Mouse (Mus musculus) ES-Bruce4 (cell line): ENCODE results near the gene Srgap1. TPM values are rescaled to one million over a fixed set of nuclear protein-coding genes. Genes with fewer than 3 reads are reported as not detected.

Source experiments
- H3K27ac ChIP-seq: 2 replicates; pipeline ENCODE4 v1.5.1; 2012; ENCODE audit warnings: low read length, inconsistent platforms; ENCODE audit not compliant: insufficient read depth
- H3K27me3 ChIP-seq: 2 replicates; pipeline ENCODE4 v1.6.1; 2012; ENCODE audit warnings: mild to moderate bottlenecking, low read length, inconsistent platforms; ENCODE audit not compliant: control insufficient read depth, poor library complexity, insufficient read depth, severe bottlenecking
- H3K36me3 ChIP-seq: 2 replicates; pipeline ENCODE4 v1.6.1; 2012; ENCODE audit warnings: inconsistent platforms, mild to moderate bottlenecking, low read length, moderate library complexity; ENCODE audit not compliant: control insufficient read depth, poor library complexity, insufficient read depth, severe bottlenecking
- H3K4me1 ChIP-seq: one replicate; pipeline ENCODE4 v1.8.1; 2011; ENCODE audit warnings: low read length; ENCODE audit not compliant: control insufficient read depth, insufficient read depth
- H3K4me3 ChIP-seq: 2 replicates; pipeline ENCODE4 v1.5.1; 2011; ENCODE audit warnings: low read depth, mild to moderate bottlenecking, low read length
- H3K9ac ChIP-seq: 2 replicates; pipeline ENCODE4 v1.6.1; 2012; ENCODE audit warnings: low read depth, mild to moderate bottlenecking, inconsistent platforms; ENCODE audit not compliant: poor library complexity, severe bottlenecking
- H3K9me3 ChIP-seq: replicated peaks from 2 replicates; pipeline ENCODE4 v1.6.1; 2012; ENCODE audit warnings: mild to moderate bottlenecking, low read length, inconsistent platforms; ENCODE audit not compliant: control insufficient read depth, poor library complexity, insufficient read depth, severe bottlenecking
- CTCF ChIP-seq: IDR thresholded peaks from one replicate; pipeline ENCODE4 v1.8.1; 2011; ENCODE audit warnings: low read depth, low read length
- EP300 ChIP-seq: IDR thresholded peaks from 2 replicates; pipeline ENCODE4 v1.6.1; 2011; ENCODE audit warnings: low read depth, low read length; ENCODE audit not compliant: insufficient read depth
- POLR2A ChIP-seq: IDR thresholded peaks from one replicate; pipeline ENCODE4 v1.8.1; 2011; ENCODE audit warnings: low read length; ENCODE audit not compliant: insufficient read depth
- polyA plus RNA-seq: library from polyadenylated mRNA; stranded (reverse); fragments of >200 nt; gene quantifications from 2 replicates; pipeline ENCODE4 v1.2.4, GENCODE M21; 2011; ENCODE audit warnings: low read depth; ENCODE audit not compliant: missing spikeins, insufficient read depth, insufficient read length

The Srgap1 gene
- polyA plus RNA-seq, 1 experiment = 8.0 TPM

DNA sequence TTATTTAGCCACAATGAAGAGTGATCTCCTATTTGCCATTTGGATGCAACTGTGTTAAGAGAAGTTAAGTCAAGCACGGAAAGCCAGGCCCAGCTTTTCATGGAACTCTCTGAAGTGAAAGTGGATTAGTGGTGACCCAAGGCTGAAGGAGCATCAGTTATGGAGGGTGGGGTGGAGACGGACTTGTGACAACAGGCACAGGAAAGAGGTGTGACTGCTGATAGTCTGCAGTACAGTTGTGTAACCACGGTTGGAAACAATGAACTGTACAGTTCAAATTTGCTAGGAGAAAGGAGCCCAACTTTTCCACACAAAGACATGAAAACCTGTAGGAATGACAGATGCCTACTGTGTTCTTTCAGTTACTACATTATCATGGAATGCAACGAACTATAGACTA lies 60.1 kb downstream of the Srgap1 start:
- no peaks in the 10 kb centered on the region for H3K4me1 ChIP-seq
- H3K27me3 ChIP-seq = no peaks in the 10 kb centered on the region
- H3K4me3 ChIP-seq = no peak overlapping the region
- no peak overlapping the region for H3K9ac ChIP-seq
- H3K36me3 ChIP-seq = no peaks in the 10 kb centered on the region
- H3K9me3 ChIP-seq = no peaks in the 10 kb centered on the region
- H3K27ac ChIP-seq = no peak overlapping the region
- no peak for TF ChIP-seq CTCF
- no peak for TF ChIP-seq POLR2A
- no peak for TF ChIP-seq EP300

GRCm38 (mm10) chr10:121984887-121985286 lies 62.2 kb downstream of the Srgap1 start:
- Histone ChIP-seq H3K9ac (no peak overlapping the region), H3K27me3 (no peaks in the 10 kb centered on the region), H3K27ac (no peak overlapping the region), H3K9me3 (no peaks in the 10 kb centered on the region), H3K4me3 (no peak overlapping the region), H3K36me3 (no peaks in the 10 kb centered on the region), H3K4me1 (no peaks in the 10 kb centered on the region)
- TF ChIP-seq CTCF (no peak), POLR2A (no peak), EP300 (no peak)

DNA sequence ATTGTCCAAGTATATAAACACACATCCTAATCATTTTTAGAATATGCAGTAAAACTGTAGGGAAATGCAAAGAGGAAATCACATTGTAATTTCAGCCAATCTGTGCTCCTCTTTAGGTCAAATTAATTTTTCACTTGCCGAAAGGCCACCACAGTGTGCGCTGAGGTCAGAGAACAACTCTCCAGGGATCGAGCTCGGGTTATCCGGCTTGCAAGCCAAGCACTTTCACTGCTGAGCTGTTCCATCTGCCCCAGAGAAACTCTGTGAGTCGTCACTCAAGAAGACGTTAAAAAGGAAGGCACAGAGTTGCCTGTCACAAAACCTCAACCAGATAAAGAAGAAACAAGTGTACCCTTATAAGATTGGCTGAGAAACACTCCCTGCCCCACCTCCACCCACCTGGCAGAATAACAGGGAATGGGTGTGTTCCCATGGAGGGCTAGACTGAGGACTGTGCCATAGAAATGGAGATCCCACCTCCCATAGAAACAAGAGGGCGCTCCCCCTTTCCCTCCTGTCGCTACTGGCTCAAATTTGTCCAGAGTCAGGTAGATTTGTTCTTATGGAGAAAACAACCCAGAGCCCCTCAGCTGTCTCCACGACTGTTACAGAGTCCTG lies 63.0 kb downstream of the Srgap1 start:
- TF ChIP-seq EP300 = no peak
- TF ChIP-seq POLR2A = no peak
- no peak for TF ChIP-seq CTCF
- Histone ChIP-seq H3K9me3 (no peaks in the 10 kb centered on the region), H3K36me3 (no peaks in the 10 kb centered on the region), H3K4me1 (no peaks in the 10 kb centered on the region), H3K27ac (no peak overlapping the region), H3K27me3 (no peaks in the 10 kb centered on the region), H3K4me3 (no peak overlapping the region), H3K9ac (no peak overlapping the region)

- no peaks in the 10 kb centered on the region for H3K36me3 ChIP-seq
- no peak overlapping the region for H3K9ac ChIP-seq
- no peak overlapping the region for H3K27ac ChIP-seq
- TF ChIP-seq CTCF (no peak), POLR2A (no peak)
- no peak overlapping the region for H3K4me3 ChIP-seq
- no peaks in the 10 kb centered on the region for H3K4me1 ChIP-seq
- no peaks in the 10 kb centered on the region for H3K9me3 ChIP-seq
- H3K27me3 ChIP-seq = no peaks in the 10 kb centered on the region
These were observed 71.8 kb downstream of the Srgap1 start for GRCm38 (mm10) chr10:121975330-121975729.

GRCm38 (mm10) chr10:121974591-121974990 lies 72.5 kb downstream of the Srgap1 start:
- no peaks in the 10 kb centered on the region; the same call in 1 of the 2 replicates for H3K27me3 ChIP-seq
- TF ChIP-seq EP300 = no peak
- no peak for TF ChIP-seq POLR2A
- no peak for TF ChIP-seq CTCF
- no peak overlapping the region for H3K27ac ChIP-seq

DNA sequence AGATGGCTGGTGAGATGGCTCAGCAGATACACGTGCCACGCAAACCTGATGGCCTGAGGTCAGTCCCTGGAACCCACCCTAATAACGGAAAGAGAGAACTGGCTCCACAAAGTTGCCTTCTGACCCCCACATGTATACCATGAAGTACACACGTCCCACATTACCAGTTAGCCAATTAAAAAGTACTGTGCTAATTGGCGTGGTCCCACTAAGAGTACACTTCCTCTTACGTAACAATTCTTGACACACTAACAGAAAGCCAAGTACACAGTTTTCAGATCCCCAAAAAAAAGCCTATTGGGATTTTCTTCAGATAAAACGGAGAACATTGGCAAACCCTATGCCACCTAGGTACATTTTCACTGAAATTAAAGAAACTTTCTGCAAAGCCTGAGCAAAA lies 73.8 kb downstream of the Srgap1 start:
- Histone ChIP-seq H3K9me3 (no peaks in the 10 kb centered on the region), H3K9ac (no peak overlapping the region), H3K4me3 (no peak overlapping the region), H3K27me3 (no peaks in the 10 kb centered on the region; the same call in 1 of the 2 replicates), H3K27ac (no peak overlapping the region), H3K36me3 (no peaks in the 10 kb centered on the region), H3K4me1 (no peaks in the 10 kb centered on the region)
- no peak for TF ChIP-seq EP300
- no peak for TF ChIP-seq POLR2A
- no peak for TF ChIP-seq CTCF

More at GRCm38 (mm10) chr10:121974591-121974990, 72.5 kb downstream of the Srgap1 start:
- Histone ChIP-seq H3K4me1 (no peaks in the 10 kb centered on the region), H3K4me3 (no peak overlapping the region), H3K36me3 (no peaks in the 10 kb centered on the region), H3K9me3 (no peaks in the 10 kb centered on the region), H3K9ac (no peak overlapping the region)
